Mouse (Mus musculus): ENCODE data around the gene Trmt2b.

DNA sequence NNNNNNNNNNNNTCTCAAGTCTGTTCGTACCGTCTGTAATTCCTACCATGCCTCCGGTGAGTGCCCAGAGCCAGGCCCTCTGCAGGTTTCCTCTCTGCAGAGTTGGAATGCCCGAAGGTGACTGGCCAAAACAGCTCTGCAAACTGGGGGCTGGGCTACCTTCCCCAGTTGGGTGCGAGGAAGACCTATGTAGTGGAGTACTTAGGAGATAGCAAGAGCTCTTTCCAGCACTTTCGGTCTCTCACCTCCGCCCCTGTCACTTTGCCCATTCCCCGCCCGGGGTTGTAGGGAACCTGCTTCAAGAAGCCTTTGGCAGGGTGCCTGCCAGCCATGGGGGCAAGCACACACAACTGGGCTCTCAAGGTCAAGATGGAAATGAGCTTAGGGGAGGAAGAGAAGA, 19.5 kb upstream of the Trmt2b start:
- TF ChIP-seq CTCF (IDR thresholded peaks at IDR 0.05; ENCODE audit: control insufficient read depth, insufficient read depth, insufficient replicate concordance, low read depth, low read length) (no peak), POLR2A (IDR thresholded peaks at IDR 0.05; ENCODE audit: control insufficient read depth, low read depth, low read length) (no peak)

All from testis, adult 2 months (tissue).